Mouse (Mus musculus) olfactory bulb, adult 2 months (tissue): ENCODE measurements around the gene Mtcl1.

ENCODE experiments used
- CTCF ChIP-seq: fragments of 200-500 bp; IDR thresholded peaks from 2 replicates; pipeline ENCODE4 v1.5.1; 2012; ENCODE audit warnings: low read depth, mild to moderate bottlenecking, low read length, moderate library complexity; ENCODE audit not compliant: insufficient read depth
- POLR2A ChIP-seq: fragments of 200-500 bp; IDR thresholded peaks from 2 replicates; pipeline ENCODE4 v1.6.1; 2012; ENCODE audit warnings: mild to moderate bottlenecking, low read depth, low read length, moderate library complexity; ENCODE audit not compliant: insufficient read depth

- no peak for TF ChIP-seq CTCF
- no peak for TF ChIP-seq POLR2A
Measured at GRCm38 (mm10) chr17:66365293-66365642, 84.3 kb downstream of the Mtcl1 start.
